Mouse (Mus musculus): Measurements from ENCODE around the gene Cox8b. TPM values are rescaled to one million over a fixed set of nuclear protein-coding genes. Genes with fewer than 3 reads are reported as not detected.

The Cox8b gene
- total RNA-seq, 1 experiment, result not detected

DNA sequence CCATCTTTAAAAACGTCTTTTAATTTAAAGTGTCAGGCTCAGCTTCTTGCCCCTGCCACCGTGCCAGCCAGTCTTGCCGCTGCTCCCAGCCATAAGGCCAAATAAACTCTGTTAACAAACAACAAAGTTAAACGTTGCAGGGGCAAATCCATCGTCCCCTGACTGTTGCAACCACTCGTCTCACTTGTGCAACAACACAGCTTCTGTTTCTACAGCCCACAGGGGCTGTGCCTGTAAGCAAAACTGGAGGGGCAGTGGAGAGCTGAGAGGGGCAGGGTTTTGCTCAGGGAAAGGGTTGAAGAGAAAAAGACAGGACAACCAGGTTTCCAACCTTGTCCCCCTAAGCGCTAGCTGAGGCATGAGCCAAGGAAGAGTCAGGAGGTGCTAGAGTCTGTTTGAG lies 7.9 kb upstream of the Cox8b start:
- Histone ChIP-seq H3K9me3 (ENCODE audit: control insufficient read depth, insufficient read depth, low read depth, low read length) (no peaks in the 10 kb centered on the region), H3K4me1 (ENCODE audit: control insufficient read depth in 2 of 2, insufficient read depth in 2 of 2, low read length in 2 of 2, poor library complexity in 1 of 2) (peaks cover 2 to 10% of the 10 kb centered on the region in 2 experiments; a peak in 3 of 4 replicates), H3K36me3 (ENCODE audit: control insufficient read depth, insufficient read depth, low read length, poor library complexity, severe bottlenecking) (no peaks in the 10 kb centered on the region), H3K4me3 (ENCODE audit: insufficient read depth in 1 of 2, low read depth in 1 of 2, low read length in 2 of 2, poor library complexity in 1 of 2, severe bottlenecking in 1 of 2) (no peak overlapping the region), H3K9ac (ENCODE audit: insufficient read depth, low read depth, low read length, poor library complexity, severe bottlenecking) (no peak overlapping the region), H3K27ac (ENCODE audit: insufficient read depth, low read depth, low read length, poor library complexity, severe bottlenecking) (no peak overlapping the region)
- TF ChIP-seq MAFK (IDR thresholded peaks at IDR 0.05; ENCODE audit: insufficient read depth, low read depth, low read length), result no peak
- no peak for TF ChIP-seq ZNF384 (IDR thresholded peaks at IDR 0.05; ENCODE audit: low read depth, low read length)
- TF ChIP-seq CHD2 (IDR thresholded peaks at IDR 0.05; ENCODE audit: low read depth, low read length), result no peak
- no peak for TF ChIP-seq HCFC1 (IDR thresholded peaks at IDR 0.05; ENCODE audit: borderline replicate concordance, insufficient read depth, low read length)
- no peak for TF ChIP-seq ZC3H11A (IDR thresholded peaks at IDR 0.05; ENCODE audit: borderline replicate concordance, low read depth, low read length)
- no peak for DNase-seq (ENCODE audit: low read depth, low spot score)
- in situ Hi-C loops (cut with MboI; ENCODE audit: low sequenced_read_pairs in 2 of 2, unreplicated experiment in 2 of 2), result no loop called here

DNA sequence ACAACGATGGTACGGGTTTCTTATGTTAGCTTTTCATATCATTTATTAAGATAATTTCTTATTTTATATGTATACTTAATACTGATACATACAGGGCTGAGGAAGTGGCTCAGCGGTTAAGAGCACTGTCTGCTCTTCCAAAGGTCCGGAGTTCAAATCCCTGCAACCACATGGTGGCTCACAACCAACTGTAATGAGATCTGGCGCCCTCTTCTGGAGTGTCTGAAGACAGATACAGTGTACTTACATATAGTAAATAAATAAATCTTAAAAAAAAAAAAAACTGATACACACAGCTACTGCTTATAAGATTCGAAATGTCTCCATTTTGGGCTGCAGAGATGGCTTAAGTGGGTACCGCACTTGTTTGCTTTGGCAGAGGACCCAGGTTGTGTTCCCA lies 7.5 kb upstream of the Cox8b start:
- H3K4me1 ChIP-seq (ENCODE audit: control insufficient read depth in 2 of 2, insufficient read depth in 2 of 2, low read length in 2 of 2, poor library complexity in 1 of 2), result peaks cover 2 to 14% of the 10 kb centered on the region in 2 experiments; a peak in 3 of 4 replicates
- H3K9me3 ChIP-seq (ENCODE audit: control insufficient read depth, insufficient read depth, low read depth, low read length), result no peaks in the 10 kb centered on the region
- no peak overlapping the region for H3K4me3 ChIP-seq (ENCODE audit: insufficient read depth in 1 of 2, low read depth in 1 of 2, low read length in 2 of 2, poor library complexity in 1 of 2, severe bottlenecking in 1 of 2)
- H3K36me3 ChIP-seq (ENCODE audit: control insufficient read depth, insufficient read depth, low read length, poor library complexity, severe bottlenecking), result no peaks in the 10 kb centered on the region
- in situ Hi-C loops (cut with MboI; ENCODE audit: low sequenced_read_pairs in 2 of 2, unreplicated experiment in 2 of 2), result no loop called here
- H3K9ac ChIP-seq (ENCODE audit: insufficient read depth, low read depth, low read length, poor library complexity, severe bottlenecking), result no peak overlapping the region
- no peak overlapping the region for H3K27ac ChIP-seq (ENCODE audit: insufficient read depth, low read depth, low read length, poor library complexity, severe bottlenecking)
- TF ChIP-seq MAFK (IDR thresholded peaks at IDR 0.05; ENCODE audit: insufficient read depth, low read depth, low read length) (no peak), ZNF384 (IDR thresholded peaks at IDR 0.05; ENCODE audit: low read depth, low read length) (0 out of 2 replicates have a peak, but pooled peaks have one; percentile 43)
- no peak for DNase-seq (ENCODE audit: low read depth, low spot score)

DNA sequence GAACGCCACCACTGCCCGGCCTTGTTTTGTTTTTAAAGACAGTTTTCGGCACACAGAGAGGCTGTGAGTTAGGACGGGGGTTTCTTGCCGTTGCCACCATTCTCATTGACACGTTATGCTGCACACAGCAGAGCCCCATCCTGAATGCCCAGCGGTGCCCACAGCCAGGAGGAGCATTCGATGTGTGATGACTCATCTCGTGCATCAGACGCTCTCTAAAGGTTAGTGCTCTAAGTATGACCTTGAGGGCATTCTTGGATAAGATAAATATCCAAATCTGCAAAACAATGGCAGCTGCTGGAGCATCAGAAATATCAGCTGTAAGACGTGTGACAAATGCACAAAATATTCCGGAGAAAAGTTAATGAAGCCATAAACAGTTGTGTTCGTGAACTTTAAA lies 6.9 kb upstream of the Cox8b start:
- TF ChIP-seq ZC3H11A (IDR thresholded peaks at IDR 0.05; ENCODE audit: borderline replicate concordance, low read depth, low read length) (no peak), CHD2 (IDR thresholded peaks at IDR 0.05; ENCODE audit: low read depth, low read length) (no peak), MAFK (IDR thresholded peaks at IDR 0.05; ENCODE audit: insufficient read depth, low read depth, low read length) (no peak), ZNF384 (IDR thresholded peaks at IDR 0.05; ENCODE audit: low read depth, low read length) (no peak), HCFC1 (IDR thresholded peaks at IDR 0.05; ENCODE audit: borderline replicate concordance, insufficient read depth, low read length) (no peak)
- Histone ChIP-seq H3K36me3 (ENCODE audit: control insufficient read depth, insufficient read depth, low read length, poor library complexity, severe bottlenecking) (no peaks in the 10 kb centered on the region), H3K9ac (ENCODE audit: insufficient read depth, low read depth, low read length, poor library complexity, severe bottlenecking) (no peak overlapping the region), H3K9me3 (ENCODE audit: control insufficient read depth, insufficient read depth, low read depth, low read length) (no peaks in the 10 kb centered on the region), H3K27ac (ENCODE audit: insufficient read depth, low read depth, low read length, poor library complexity, severe bottlenecking) (no peak overlapping the region), H3K4me1 (ENCODE audit: control insufficient read depth in 2 of 2, insufficient read depth in 2 of 2, low read length in 2 of 2, poor library complexity in 1 of 2) (peaks cover 2 to 16% of the 10 kb centered on the region in 2 experiments; a peak in 3 of 4 replicates), H3K4me3 (ENCODE audit: insufficient read depth in 1 of 2, low read depth in 1 of 2, low read length in 2 of 2, poor library complexity in 1 of 2, severe bottlenecking in 1 of 2) (no peak overlapping the region)
- in situ Hi-C loops (cut with MboI; ENCODE audit: low sequenced_read_pairs in 2 of 2, unreplicated experiment in 2 of 2), result no loop called here
- DNase-seq (ENCODE audit: low read depth, low spot score), result no peak

DNA sequence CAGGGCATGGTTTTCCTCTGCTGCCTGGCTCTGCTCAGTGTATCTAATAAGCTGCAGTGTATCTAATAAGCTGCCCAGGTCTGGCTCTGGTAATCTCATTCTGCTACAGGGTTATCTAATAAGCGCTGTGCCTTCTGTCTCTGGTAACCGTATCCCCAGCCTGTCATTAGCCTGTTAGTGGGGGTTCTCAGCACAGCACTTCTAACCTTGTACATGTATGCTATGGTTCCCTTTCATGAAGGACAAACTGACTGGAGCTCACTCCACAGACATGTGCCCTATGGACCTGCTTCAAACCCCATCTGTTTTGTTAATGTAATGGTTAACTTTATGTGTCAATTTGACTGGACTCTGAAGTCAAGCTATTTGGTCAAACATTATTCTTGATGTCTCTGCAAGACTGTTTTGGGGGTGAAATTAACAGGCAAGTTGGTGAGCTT lies 5.4 kb upstream of the Cox8b start:
- Histone ChIP-seq H3K36me3 (ENCODE audit: control insufficient read depth, insufficient read depth, low read length, poor library complexity, severe bottlenecking) (no peaks in the 10 kb centered on the region), H3K27ac (ENCODE audit: insufficient read depth, low read depth, low read length, poor library complexity, severe bottlenecking) (no peak overlapping the region), H3K9ac (ENCODE audit: insufficient read depth, low read depth, low read length, poor library complexity, severe bottlenecking) (no peak overlapping the region), H3K9me3 (ENCODE audit: control insufficient read depth, insufficient read depth, low read depth, low read length) (no peaks in the 10 kb centered on the region), H3K4me1 (ENCODE audit: control insufficient read depth in 2 of 2, insufficient read depth in 2 of 2, low read length in 2 of 2, poor library complexity in 1 of 2) (peaks cover 5 to 12% of the 10 kb centered on the region in 2 experiments; a peak in 3 of 4 replicates), H3K4me3 (ENCODE audit: insufficient read depth in 1 of 2, low read depth in 1 of 2, low read length in 2 of 2, poor library complexity in 1 of 2, severe bottlenecking in 1 of 2) (no peak overlapping the region)
- no peak for DNase-seq (ENCODE audit: low read depth, low spot score)
- in situ Hi-C loops (cut with MboI; ENCODE audit: low sequenced_read_pairs in 2 of 2, unreplicated experiment in 2 of 2), result no loop called here
- TF ChIP-seq HCFC1 (IDR thresholded peaks at IDR 0.05; ENCODE audit: borderline replicate concordance, insufficient read depth, low read length) (no peak), MAFK (IDR thresholded peaks at IDR 0.05; ENCODE audit: insufficient read depth, low read depth, low read length) (no peak), ZNF384 (IDR thresholded peaks at IDR 0.05; ENCODE audit: low read depth, low read length) (no peak), CHD2 (IDR thresholded peaks at IDR 0.05; ENCODE audit: low read depth, low read length) (no peak), ZC3H11A (IDR thresholded peaks at IDR 0.05; ENCODE audit: borderline replicate concordance, low read depth, low read length) (no peak)

DNA sequence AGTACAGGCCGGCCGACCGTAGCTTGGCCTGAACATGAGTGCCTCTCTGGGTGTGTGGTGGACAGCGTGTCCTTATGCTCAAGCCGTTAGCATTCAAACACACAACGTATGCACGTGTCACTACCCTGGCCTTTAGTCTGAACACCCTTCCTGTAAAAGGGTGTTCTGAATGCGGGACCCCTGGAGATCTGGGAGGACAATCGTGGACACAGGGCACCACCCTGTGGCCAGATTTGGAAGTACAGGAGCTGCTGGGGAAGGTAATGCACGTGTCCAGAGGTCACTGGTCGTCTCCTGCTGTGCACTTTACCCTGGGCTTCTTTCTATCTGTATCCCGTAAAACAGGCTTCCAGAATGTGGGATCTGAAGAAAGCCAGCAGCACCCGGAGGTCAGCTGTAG lies 3.0 kb upstream of the Cox8b start:
- no peak overlapping the region for H3K27ac ChIP-seq (ENCODE audit: insufficient read depth, low read depth, low read length, poor library complexity, severe bottlenecking)
- H3K36me3 ChIP-seq (ENCODE audit: control insufficient read depth, insufficient read depth, low read length, poor library complexity, severe bottlenecking), result peaks cover 8% of the 10 kb centered on the region
- no peaks in the 10 kb centered on the region for H3K9me3 ChIP-seq (ENCODE audit: control insufficient read depth, insufficient read depth, low read depth, low read length)
- H3K4me3 ChIP-seq (ENCODE audit: insufficient read depth in 1 of 2, low read depth in 1 of 2, low read length in 2 of 2, poor library complexity in 1 of 2, severe bottlenecking in 1 of 2), result no peak overlapping the region
- TF ChIP-seq CHD2 (IDR thresholded peaks at IDR 0.05; ENCODE audit: low read depth, low read length) (no peak), HCFC1 (IDR thresholded peaks at IDR 0.05; ENCODE audit: borderline replicate concordance, insufficient read depth, low read length) (no peak), ZC3H11A (IDR thresholded peaks at IDR 0.05; ENCODE audit: borderline replicate concordance, low read depth, low read length) (peak; percentile 74)
- in situ Hi-C loops (cut with MboI; ENCODE audit: low sequenced_read_pairs in 2 of 2, unreplicated experiment in 2 of 2), result loop anchor here in 1 of 2 experiments (5.0 kb wide), 1 partner anchor 61 kb away; no protein-coding TSS in a partner anchor
- H3K9ac ChIP-seq (ENCODE audit: insufficient read depth, low read depth, low read length, poor library complexity, severe bottlenecking), result no peak overlapping the region
- DNase-seq (ENCODE audit: low read depth, low spot score), result peak; percentile 83
- peaks cover 3 to 9% of the 10 kb centered on the region in 2 experiments; a peak in 1 of 4 replicates for H3K4me1 ChIP-seq (ENCODE audit: control insufficient read depth in 2 of 2, insufficient read depth in 2 of 2, low read length in 2 of 2, poor library complexity in 1 of 2)

Data from ES-E14 (cell line).